Mouse (Mus musculus) neural tube, embryonic 14.5 days (tissue): ENCODE data around the gene Plxnb2. TPM values are rescaled to one million over a fixed set of nuclear protein-coding genes. Genes with fewer than 3 reads are reported as not detected.

Source experiments
- ATAC-seq: fragments of 200-750 bp; cut with Nextera tagmentation; 2 replicates; pipeline ENCODE4 v1.8.0; 2017; ENCODE audit warnings: low read depth, mild to moderate bottlenecking, moderate TSS enrichment, moderate library complexity
- H3K27ac ChIP-seq: fragments of 300-500 bp; sonication (generic); 2 replicates; pipeline ENCODE4 v1.5.1; 2014; ENCODE audit warnings: low read depth, mild to moderate bottlenecking, control low read depth, low read length, moderate library complexity, mixed read lengths
- H3K27me3 ChIP-seq: fragments of 300-500 bp; sonication (generic); 2 replicates; pipeline ENCODE4 v1.6.1; 2014; ENCODE audit warnings: low read length; ENCODE audit not compliant: control insufficient read depth, insufficient read depth
- H3K36me3 ChIP-seq: fragments of 300-500 bp; sonication (generic); 2 replicates; pipeline ENCODE4 v1.6.1; 2014; ENCODE audit warnings: low read length, mixed read lengths; ENCODE audit not compliant: control insufficient read depth, insufficient read depth
- H3K4me1 ChIP-seq: fragments of 300-500 bp; sonication (generic); 2 replicates; pipeline ENCODE4 v1.6.1; 2014; ENCODE audit warnings: low read length; ENCODE audit not compliant: control insufficient read depth, insufficient read depth
- H3K4me2 ChIP-seq: fragments of 300-500 bp; sonication (generic); 2 replicates; pipeline ENCODE4 v1.6.1; 2014; ENCODE audit warnings: mild to moderate bottlenecking, low read depth, low read length, control low read depth
- H3K4me3 ChIP-seq: fragments of 300-500 bp; sonication (generic); 2 replicates; pipeline ENCODE4 v1.5.1; 2014; ENCODE audit warnings: low read depth, low read length, control low read depth, mixed read lengths
- H3K9ac ChIP-seq: fragments of 300-500 bp; sonication (generic); replicated peaks from 2 replicates; pipeline ENCODE4 v1.6.1; 2014; ENCODE audit warnings: low read depth, mild to moderate bottlenecking, control low read depth, low read length, mixed read lengths
- H3K9me3 ChIP-seq: fragments of 300-500 bp; sonication (generic); 2 replicates; pipeline ENCODE4 v1.6.1; 2016; ENCODE audit warnings: low read length; ENCODE audit not compliant: control insufficient read depth
- WGBS: fragments of 180-500 bp; shearing (Covaris S2); extraction: QIAGEN DNeasy Blood & Tissue Kit; methylation state at CpG from one replicate; pipeline ENCODE4 v1.1.7; 2014; 5-methylcytosine and 5-hydroxymethylcytosine counted together
- polyA plus RNA-seq: library from polyadenylated mRNA; unstranded; fragments of >200 nt; fragmentation: Nextera tagmentation; extraction: Ambion mirVana; gene quantifications from 2 replicates; pipeline ENCODE4 v1.2.1, GENCODE M21; 2014

The Plxnb2 gene
- polyA plus RNA-seq, 1 experiment from 2014 or later: 66.4 TPM

- no peaks in the 10 kb centered on the region for H3K9me3 ChIP-seq
- H3K27ac ChIP-seq: peak overlapping the region; percentile 35; the same call in 1 of the 2 replicates
- no peak overlapping the region for H3K4me2 ChIP-seq
- peaks cover 37% of the 10 kb centered on the region for H3K36me3 ChIP-seq
- no peaks in the 10 kb centered on the region for H3K27me3 ChIP-seq
- no peak overlapping the region for H3K4me3 ChIP-seq
- peaks cover 40% of the 10 kb centered on the region for H3K4me1 ChIP-seq
- 0% methylated on average over 10 of the region's 10 CpGs for WGBS
- H3K9ac ChIP-seq: no peak overlapping the region
- peak; percentile 44; the same call in 1 of the 2 replicates for ATAC-seq
These were observed 11.2 kb downstream of the Plxnb2 start for GRCm38 (mm10) chr15:89169431-89169830.

GRCm38 (mm10) chr15:89168922-89169321 lies 11.7 kb downstream of the Plxnb2 start:
- Histone ChIP-seq H3K4me2 (no peak overlapping the region), H3K4me3 (no peak overlapping the region), H3K4me1 (peaks cover 35% of the 10 kb centered on the region), H3K9ac (no peak overlapping the region), H3K27ac (peak overlapping the region; percentile 7; the same call in 1 of the 2 replicates), H3K36me3 (peaks cover 42% of the 10 kb centered on the region), H3K27me3 (no peaks in the 10 kb centered on the region), H3K9me3 (no peaks in the 10 kb centered on the region)
- 56% methylated on average over 10 of the region's 10 CpGs for WGBS
- ATAC-seq: no peak

- Histone ChIP-seq H3K9ac (no peak overlapping the region), H3K36me3 (peaks cover 70% of the 10 kb centered on the region), H3K4me1 (peaks cover 15% of the 10 kb centered on the region), H3K27ac (no peak overlapping the region), H3K27me3 (no peaks in the 10 kb centered on the region), H3K4me3 (no peak overlapping the region), H3K9me3 (no peaks in the 10 kb centered on the region), H3K4me2 (no peak overlapping the region)
- 93% methylated on average over 12 of the region's 12 CpGs for WGBS
- ATAC-seq: no peak
These were observed 15.1 kb downstream of the Plxnb2 start for GRCm38 (mm10) chr15:89165478-89165877.

- WGBS: 89% methylated on average over 8 of the region's 9 CpGs
These were observed 19.2 kb downstream of the Plxnb2 start for GRCm38 (mm10) chr15:89161397-89161796.

GRCm38 (mm10) chr15:89158516-89158915 lies 22.1 kb downstream of the Plxnb2 start:
- Histone ChIP-seq H3K9ac (no peak overlapping the region), H3K36me3 (peaks cover 89% of the 10 kb centered on the region), H3K4me2 (no peak overlapping the region), H3K27me3 (no peaks in the 10 kb centered on the region), H3K9me3 (no peaks in the 10 kb centered on the region), H3K27ac (no peak overlapping the region), H3K4me3 (no peak overlapping the region), H3K4me1 (no peaks in the 10 kb centered on the region)
- 94% methylated on average over 16 of the region's 16 CpGs for whole genome bisulfite sequencing
- ATAC-seq: no peak

More at GRCm38 (mm10) chr15:89161397-89161796, 19.2 kb downstream of the Plxnb2 start:
- no peak overlapping the region for H3K4me3 ChIP-seq
- H3K36me3 ChIP-seq: peaks cover 94% of the 10 kb centered on the region
- H3K27me3 ChIP-seq: no peaks in the 10 kb centered on the region
- H3K27ac ChIP-seq: no peak overlapping the region
- ATAC-seq: no peak
- no peaks in the 10 kb centered on the region for H3K9me3 ChIP-seq
- no peaks in the 10 kb centered on the region for H3K4me1 ChIP-seq
- no peak overlapping the region for H3K9ac ChIP-seq
- H3K4me2 ChIP-seq: no peak overlapping the region

GRCm38 (mm10) chr15:89157954-89158353 lies 22.6 kb downstream of the Plxnb2 start:
- no peak overlapping the region for H3K9ac ChIP-seq
- H3K9me3 ChIP-seq: no peaks in the 10 kb centered on the region
- no peaks in the 10 kb centered on the region for H3K27me3 ChIP-seq
- peaks cover 87% of the 10 kb centered on the region for H3K36me3 ChIP-seq
- no peak overlapping the region for H3K4me2 ChIP-seq
- H3K27ac ChIP-seq: no peak overlapping the region
- no peak for ATAC-seq
- no peak overlapping the region for H3K4me3 ChIP-seq
- 68% methylated on average over 7 of the region's 7 CpGs for WGBS
- no peaks in the 10 kb centered on the region for H3K4me1 ChIP-seq

- Histone ChIP-seq H3K9me3 (no peaks in the 10 kb centered on the region), H3K36me3 (peaks cover 31% of the 10 kb centered on the region), H3K27me3 (no peaks in the 10 kb centered on the region), H3K4me2 (no peak overlapping the region), H3K4me1 (peaks cover 18% of the 10 kb centered on the region), H3K9ac (no peak overlapping the region), H3K4me3 (no peak overlapping the region), H3K27ac (no peak overlapping the region)
- ATAC-seq: peak; percentile 52; the same call in 1 of the 2 replicates
These were observed 28.3 kb downstream of the Plxnb2 start for GRCm38 (mm10) chr15:89152312-89152711.

GRCm38 (mm10) chr15:89150041-89150390 lies 30.6 kb downstream of the Plxnb2 start:
- H3K27me3 ChIP-seq: no peaks in the 10 kb centered on the region
- H3K4me1 ChIP-seq: peaks cover 27% of the 10 kb centered on the region
- 3% methylated on average over 13 of the region's 13 CpGs for WGBS
- peak overlapping the region; percentile 86; the same call in 1 of the 2 replicates for H3K9ac ChIP-seq
- peak overlapping the region; percentile 79 for H3K4me3 ChIP-seq
- H3K4me2 ChIP-seq: peak overlapping the region; percentile 87
- peaks cover 11% of the 10 kb centered on the region for H3K36me3 ChIP-seq
- H3K9me3 ChIP-seq: no peaks in the 10 kb centered on the region
- no peak for ATAC-seq
- H3K27ac ChIP-seq: no peak overlapping the region; the same call in 1 of the 2 replicates

- Histone ChIP-seq H3K4me2 (peak within 1 kb of the TSS; percentile 87), H3K27me3 (no peaks in the 10 kb centered on the region), H3K9ac (peak within 1 kb of the TSS; percentile 86), H3K9me3 (no peaks in the 10 kb centered on the region), H3K4me3 (peak within 1 kb of the TSS; percentile 79), H3K36me3 (peaks cover 9% of the 10 kb centered on the region), H3K4me1 (peaks cover 27% of the 10 kb centered on the region), H3K27ac (peak within 1 kb of the TSS; percentile 85)
- under 1% methylated on average over 39 of the region's 61 CpGs for WGBS
- ATAC-seq: peak; percentile 62
These were observed 31.1 kb downstream of the Plxnb2 start, which contains the start of gene Mapk11 for GRCm38 (mm10) chr15:89149271-89150040. Gene Mapk11 (minus strand): TSS chr15:89149628.
